Mouse (Mus musculus) brain, embryonic 14.5 days (tissue): Measurements from ENCODE around the gene Stx17. TPM values are rescaled to one million over a fixed set of nuclear protein-coding genes. Genes with fewer than 3 reads are reported as not detected.
A peak's percentile ranks its signal among the peaks of the same experiment; 100 is the strongest.

Experiments
- DNase-seq: peaks from one replicate; pipeline ENCODE4 v3.0.0-alpha.2; 2011; ENCODE audit warnings: low read depth
- CTCF ChIP-seq: fragments of 200-500 bp; IDR thresholded peaks from 2 replicates; pipeline ENCODE4 v1.5.1; 2012; ENCODE audit warnings: inconsistent platforms, mild to moderate bottlenecking, moderate library complexity, borderline replicate concordance; ENCODE audit not compliant: insufficient read depth, insufficient read length; ENCODE audit errors: extremely low read depth
- POLR2A ChIP-seq: fragments of 200-500 bp; IDR thresholded peaks from 2 replicates; pipeline ENCODE4 v1.6.1; 2012; ENCODE audit warnings: mild to moderate bottlenecking, inconsistent platforms, borderline replicate concordance; ENCODE audit not compliant: poor library complexity, insufficient read depth, insufficient read length, severe bottlenecking; ENCODE audit errors: extremely low read depth
- polyA plus RNA-seq: library from polyadenylated mRNA; depleted of rRNA; stranded (reverse); fragments of >200 nt; gene quantifications from 2 replicates; pipeline ENCODE4 v1.2.3, GENCODE M21; 2012; rRNA removed

Stx17 gene
- 10.2 and 11.5 TPM in 2 replicates for polyA plus RNA-seq

- peak; percentile 89 for DNase-seq
- TF ChIP-seq CTCF (no peak), POLR2A (peak; percentile 80)
These were observed at the start of gene Stx17 for GRCm38 (mm10) chr4:48124773-48125469. Stx17 (plus strand) TSS chr4:48124915.

- TF ChIP-seq CTCF (no peak), POLR2A (no peak)
- peak; percentile 58 for DNase-seq
These were observed 47.8 kb upstream of the Stx17 start for GRCm38 (mm10) chr4:48076693-48077471.

- no peak for DNase-seq
- TF ChIP-seq POLR2A, result no peak
- TF ChIP-seq CTCF, result no peak
These were observed 46.5 kb upstream of the Stx17 start for GRCm38 (mm10) chr4:48078213-48078612.

- TF ChIP-seq POLR2A (no peak), CTCF (no peak)
- peak; percentile 70 for DNase-seq
These were observed 45.3 kb upstream of the Stx17 start for GRCm38 (mm10) chr4:48079285-48080039.

GRCm38 (mm10) chr4:48083452-48083851 is 41.3 kb upstream of the Stx17 start:
- TF ChIP-seq POLR2A (no peak), CTCF (no peak)
- no peak for DNase-seq

GRCm38 (mm10) chr4:48086609-48087008 is 38.1 kb upstream of the Stx17 start:
- DNase-seq, result no peak
- TF ChIP-seq CTCF (no peak), POLR2A (no peak)

GRCm38 (mm10) chr4:48087497-48087896 is 37.2 kb upstream of the Stx17 start:
- DNase-seq, result no peak

GRCm38 (mm10) chr4:48093221-48093620 is 31.5 kb upstream of the Stx17 start:
- no peak for TF ChIP-seq CTCF
- TF ChIP-seq POLR2A, result no peak
- no peak for DNase-seq

More at GRCm38 (mm10) chr4:48087497-48087896, 37.2 kb upstream of the Stx17 start:
- TF ChIP-seq POLR2A (no peak), CTCF (no peak)

GRCm38 (mm10) chr4:48100217-48100616 is 24.5 kb upstream of the Stx17 start:
- no peak for TF ChIP-seq POLR2A
- TF ChIP-seq CTCF, result no peak
- no peak for DNase-seq

GRCm38 (mm10) chr4:48101981-48102380 is 22.7 kb upstream of the Stx17 start:
- no peak for TF ChIP-seq POLR2A
- no peak for TF ChIP-seq CTCF
- DNase-seq, result no peak

- DNase-seq, result no peak
These were observed 19.3 kb upstream of the Stx17 start for GRCm38 (mm10) chr4:48105387-48105786.

GRCm38 (mm10) chr4:48107086-48107485 is 17.6 kb upstream of the Stx17 start:
- no peak for DNase-seq
- TF ChIP-seq POLR2A, result no peak
- TF ChIP-seq CTCF, result no peak

More at GRCm38 (mm10) chr4:48105387-48105786, 19.3 kb upstream of the Stx17 start:
- TF ChIP-seq CTCF (no peak), POLR2A (no peak)
